Mouse (Mus musculus) bone marrow, adult 2 months (tissue): ENCODE measurements around the gene Zfp956.

Source experiments
- CTCF ChIP-seq: fragments of 200-500 bp; IDR thresholded peaks from 2 replicates; pipeline ENCODE4 v1.5.1; 2011; ENCODE audit warnings: low read length, control low read depth; ENCODE audit not compliant: control insufficient read depth, insufficient read depth
- POLR2A ChIP-seq: fragments of 200-500 bp; IDR thresholded peaks from 2 replicates; pipeline ENCODE4 v1.6.1; 2011; ENCODE audit warnings: low read depth, mild to moderate bottlenecking, control low read depth, low read length, borderline replicate concordance; ENCODE audit not compliant: control insufficient read depth

GRCm38 (mm10) chr6:47954425-47954824, 1.2 kb downstream of the Zfp956 start:
- TF ChIP-seq CTCF (no peak), POLR2A (no peak)
